Mouse (Mus musculus) brain, embryonic 14.5 days (tissue): Measurements from ENCODE around the gene Dnm1.

Source experiments
- CTCF ChIP-seq: fragments of 200-500 bp; IDR thresholded peaks from 2 replicates; pipeline ENCODE4 v1.5.1; 2012; ENCODE audit warnings: inconsistent platforms, mild to moderate bottlenecking, moderate library complexity, borderline replicate concordance; ENCODE audit not compliant: insufficient read depth, insufficient read length; ENCODE audit errors: extremely low read depth
- POLR2A ChIP-seq: fragments of 200-500 bp; IDR thresholded peaks from 2 replicates; pipeline ENCODE4 v1.6.1; 2012; ENCODE audit warnings: mild to moderate bottlenecking, inconsistent platforms, borderline replicate concordance; ENCODE audit not compliant: poor library complexity, insufficient read depth, insufficient read length, severe bottlenecking; ENCODE audit errors: extremely low read depth

GRCm38 (mm10) chr2:32343351-32343671, 9.8 kb downstream of the Dnm1 start:
- no peak for TF ChIP-seq CTCF
- TF ChIP-seq POLR2A = no peak
